Mouse (Mus musculus) hindbrain, embryonic 16.5 days (tissue): ENCODE results near the gene Rpl38. TPM values are rescaled to one million over a fixed set of nuclear protein-coding genes. Genes with fewer than 3 reads are reported as not detected.

Source experiments
- polyA plus RNA-seq: library from polyadenylated mRNA; unstranded; fragments of >200 nt; fragmentation: Nextera tagmentation; extraction: Ambion mirVana; gene quantifications from 2 replicates; pipeline ENCODE4 v1.2.1, GENCODE M21; 2015

Rpl38 gene
- polyA plus RNA-seq, 1 experiment from 2014 or later = 578 TPM

Other genes starting within 250 kb of the Rpl38 start
- gene Ttyh2, start 6.9 kb downstream of the Rpl38 start, polyA plus RNA-seq = 31.6 and 40.7 TPM in 2 replicates
- 2.5 and 3.0 TPM in 2 replicates for gene Dnaic2, start 58.9 kb downstream of the Rpl38 start, polyA plus RNA-seq
- gene Kif19a, start 96.9 kb downstream of the Rpl38 start, polyA plus RNA-seq = 0.55 and 0.69 TPM in 2 replicates
- gene Btbd17, start 127.4 kb downstream of the Rpl38 start, polyA plus RNA-seq = 22.4 and 24.2 TPM in 2 replicates
- not detected in 2 replicates for gene Gpr142, start 130.4 kb downstream of the Rpl38 start, polyA plus RNA-seq
- 9.7 and 12.9 TPM in 2 replicates for gene Gprc5c, start 182.6 kb downstream of the Rpl38 start, polyA plus RNA-seq
- gene Cd300a, start 221.5 kb downstream of the Rpl38 start, polyA plus RNA-seq = 0.97 and 1.6 TPM in 2 replicates